Mouse (Mus musculus): ENCODE measurements at regions not wholly inside any gene's neighbourhood (a gene's known extent, or its start where the extent isn't known, plus 50 kb on each side); places are given as distances from the start of the nearest gene placed in this dataset.

- no peak for DNase-seq (ENCODE audit: extremely low read depth)
- Histone ChIP-seq H3K27ac (ENCODE audit: insufficient read depth, low read depth) (no peak overlapping the region), H3K27me3 (replicated peaks) (no peaks in the 10 kb centered on the region), H3K4me3 (replicated peaks in 1 of 3; ENCODE audit: low read depth in 2 of 3, low read length in 2 of 3, poor library complexity in 1 of 3) (no peak overlapping the region), H3K4me2 (ENCODE audit: insufficient read depth, low read depth, poor library complexity, severe bottlenecking) (no peak overlapping the region), H3K9ac (ENCODE audit: insufficient read depth, low read depth) (no peak overlapping the region), H3K79me2 (replicated peaks; ENCODE audit: control insufficient read depth, extremely low read depth, insufficient read depth, poor library complexity, severe bottlenecking) (no peaks in the 10 kb centered on the region), H3K36me3 (replicated peaks in 1 of 2; ENCODE audit: control insufficient read depth in 1 of 2, insufficient read depth in 1 of 2, low read length in 1 of 2) (no peaks in the 10 kb centered on the region), H3K4me1 (ENCODE audit: control insufficient read depth in 1 of 2, insufficient read depth in 2 of 2) (peaks cover 0 to 4% of the 10 kb centered on the region in 2 experiments; a peak in 1 of 4 replicates), H3K9me3 (replicated peaks; ENCODE audit: low read length) (no peaks in the 10 kb centered on the region)
- dilution Hi-C loops (cut with MboI; ENCODE audit: extremely low pct_ligation_motif_present, extremely low pct_unique_long_range_greater_than_20kb, low sequenced_read_pairs) = no loop called here
- in situ Hi-C loops (cut with MboI; ENCODE audit: low pct_ligation_motif_present, low pct_unique_long_range_greater_than_20kb, low sequenced_read_pairs) = no loop called here
- TF ChIP-seq NRF1 (IDR thresholded peaks at IDR 0.05; ENCODE audit: low read depth, low read length) (no peak), MAZ (IDR thresholded peaks at IDR 0.05; ENCODE audit: low read depth, low read length) (no peak), TCF12 (IDR thresholded peaks at IDR 0.05; ENCODE audit: low read depth, low read length) (no peak), RAD21 (IDR thresholded peaks at IDR 0.05; ENCODE audit: low read depth, low read length) (no peak), POLR2A (IDR thresholded peaks at IDR 0.05; ENCODE audit: low read depth, low read length) (no peak), ZNF384 (IDR thresholded peaks at IDR 0.05; ENCODE audit: low read depth, low read length) (no peak), MEF2A (IDR thresholded peaks at IDR 0.05; ENCODE audit: borderline replicate concordance, low read depth, low read length) (no peak), RCOR1 (conservative IDR thresholded peaks at IDR 0.05; ENCODE audit: low read depth, low read length) (no peak), USF1 (IDR thresholded peaks at IDR 0.05; ENCODE audit: low read depth, low read length) (no peak), ELF1 (IDR thresholded peaks at IDR 0.05; ENCODE audit: low read depth, low read length) (no peak), SMC3 (IDR thresholded peaks at IDR 0.05; ENCODE audit: low read depth, low read length) (no peak), MAFK (IDR thresholded peaks at IDR 0.05; ENCODE audit: insufficient replicate concordance, low read length) (no peak), BHLHE40 (IDR thresholded peaks at IDR 0.05; ENCODE audit: low read depth, low read length) (no peak), MAX (IDR thresholded peaks at IDR 0.05; ENCODE audit: low read length) (no peak), KAT2A (IDR thresholded peaks at IDR 0.05; ENCODE audit: insufficient replicate concordance, low read length) (no peak)
These were observed 111.3 kb downstream of the Cd24a start for GRCm38 (mm10) chr10:43689161-43689913.

- no peaks in the 10 kb centered on the region for H3K79me2 ChIP-seq (replicated peaks; ENCODE audit: control insufficient read depth, extremely low read depth, insufficient read depth, poor library complexity, severe bottlenecking)
- H3K27ac ChIP-seq (ENCODE audit: insufficient read depth, low read depth) = no peak overlapping the region
- H3K9ac ChIP-seq (ENCODE audit: insufficient read depth, low read depth) = no peak overlapping the region
- H3K4me3 ChIP-seq (replicated peaks in 1 of 3; ENCODE audit: low read depth in 2 of 3, low read length in 2 of 3, poor library complexity in 1 of 3) = no peak overlapping the region
- dilution Hi-C loops (cut with MboI; ENCODE audit: extremely low pct_ligation_motif_present, extremely low pct_unique_long_range_greater_than_20kb, low sequenced_read_pairs) (no loop called here), in situ Hi-C loops (cut with MboI; ENCODE audit: low pct_ligation_motif_present, low pct_unique_long_range_greater_than_20kb, low sequenced_read_pairs) (no loop called here)
- H3K36me3 ChIP-seq (replicated peaks in 1 of 2; ENCODE audit: control insufficient read depth in 1 of 2, insufficient read depth in 1 of 2, low read length in 1 of 2) = no peaks in the 10 kb centered on the region
- H3K4me1 ChIP-seq (ENCODE audit: control insufficient read depth in 1 of 2, insufficient read depth in 2 of 2) = no peaks in the 10 kb centered on the region
- H3K4me2 ChIP-seq (ENCODE audit: insufficient read depth, low read depth, poor library complexity, severe bottlenecking) = no peak overlapping the region
- H3K9me3 ChIP-seq (replicated peaks; ENCODE audit: low read length) = no peaks in the 10 kb centered on the region
- no peak for DNase-seq (ENCODE audit: extremely low read depth)
- no peaks in the 10 kb centered on the region for H3K27me3 ChIP-seq (replicated peaks)
- TF ChIP-seq ZNF384 (IDR thresholded peaks at IDR 0.05; ENCODE audit: low read depth, low read length) (no peak), USF1 (IDR thresholded peaks at IDR 0.05; ENCODE audit: low read depth, low read length) (no peak), ETS1 (conservative IDR thresholded peaks at IDR 0.05; ENCODE audit: low read depth, low read length) (no peak), IRF4 (IDR thresholded peaks at IDR 0.05; ENCODE audit: low read depth, low read length) (no peak), RCOR1 (conservative IDR thresholded peaks at IDR 0.05; ENCODE audit: low read depth, low read length) (no peak), E2F4 (IDR thresholded peaks at IDR 0.05; ENCODE audit: insufficient replicate concordance, low read depth, low read length) (no peak), NELFE (IDR thresholded peaks at IDR 0.05; ENCODE audit: low read depth, low read length) (no peak), JUND (conservative IDR thresholded peaks at IDR 0.05; ENCODE audit: low read depth, low read length) (no peak)
These were observed 111.8 kb downstream of the Cd24a start for GRCm38 (mm10) chr10:43689914-43690316.
